Mouse (Mus musculus): Measurements from ENCODE around the gene Lsamp.
A peak's percentile ranks its signal among the peaks of the same experiment; 100 is the strongest.

DNA sequence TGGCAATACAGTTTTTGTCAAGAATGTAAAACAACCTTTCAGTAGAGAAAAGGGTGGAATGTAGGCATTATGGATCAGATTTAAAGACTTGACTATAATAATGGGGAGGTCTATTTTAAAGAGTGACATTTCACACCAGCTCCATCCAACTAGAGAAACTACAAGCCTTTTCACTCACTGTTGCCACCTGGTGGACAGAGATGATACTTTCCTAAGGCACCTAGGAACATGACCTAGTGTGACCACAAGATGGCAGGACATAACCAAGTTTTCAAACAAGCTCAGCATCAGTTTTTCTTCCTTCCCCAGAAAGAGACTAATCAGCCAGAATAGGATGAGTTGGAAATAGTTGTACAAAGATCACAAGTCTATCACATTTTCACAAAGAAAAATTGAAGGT is 2180.8 kb downstream of the Lsamp start:
- TF ChIP-seq CTCF (IDR thresholded peaks at IDR 0.05) (peak; percentile 100), EP300 (IDR thresholded peaks at IDR 0.05) (no peak)
